Mouse (Mus musculus) lung, postnatal 0 days (tissue): ENCODE data around the gene Shcbp1l.
"Not testable (repeated sequence)": the region's sequence is repeated elsewhere in the genome, so short reads cannot be mapped to it uniquely, and the experiment has no call there.

Experiments
- CTCF ChIP-seq: IDR thresholded peaks from 2 replicates; pipeline ENCODE4 v1.5.1; 2016; ENCODE audit warnings: antibody characterized with exemption, mild to moderate bottlenecking
- EP300 ChIP-seq: IDR thresholded peaks from 2 replicates; pipeline ENCODE4 v1.6.1; 2016; ENCODE audit warnings: antibody characterized with exemption, mild to moderate bottlenecking, control low read depth

DNA sequence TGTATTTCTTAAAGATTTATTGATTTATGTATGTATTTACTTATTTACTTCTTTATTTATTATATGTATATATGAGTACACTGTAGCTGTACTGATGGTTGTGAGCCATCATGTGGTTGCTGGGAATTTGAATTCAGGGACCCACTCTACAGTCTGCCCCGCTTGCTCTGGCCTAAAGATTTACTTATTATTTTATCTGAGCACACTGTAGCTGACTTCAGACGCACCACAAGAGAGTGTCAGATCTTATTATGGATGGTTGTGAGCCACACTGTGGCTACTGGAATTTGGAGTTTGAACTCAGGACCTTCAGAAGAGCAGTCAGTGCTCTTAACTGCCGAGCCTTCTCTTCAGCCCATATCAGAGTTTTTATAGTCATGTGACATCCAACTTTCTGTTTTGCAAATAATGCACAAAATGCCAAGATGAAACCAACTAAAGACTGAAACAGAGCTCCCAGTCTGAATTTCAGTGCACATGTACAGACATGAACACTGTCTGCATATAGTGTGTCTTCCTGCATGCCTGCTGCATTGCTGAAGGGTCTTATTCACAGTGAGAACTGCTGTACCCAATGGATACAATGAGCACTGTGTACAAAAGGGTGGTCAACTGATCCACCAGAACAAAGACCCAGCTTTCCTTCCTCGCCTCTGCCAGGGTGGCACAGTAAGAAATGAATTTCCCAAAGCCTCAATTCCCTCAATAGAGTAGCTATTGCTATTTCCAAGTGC, 12.1 kb upstream of the Shcbp1l start:
- not testable (repeated sequence) for TF ChIP-seq CTCF, EP300
